Mouse (Mus musculus): ENCODE data around the gene Hoga1. TPM values are rescaled to one million over a fixed set of nuclear protein-coding genes. Genes with fewer than 3 reads are reported as not detected.

Hoga1 gene
- total RNA-seq (2021) = 1 to 10 TPM; 4.2 to 5.6 TPM
- long read RNA-seq, experiment 1, partial matches to known transcripts = 0 of 1 reads
- long read RNA-seq, experiment 1, other reads (novel, unspliced or antisense) = 1 of 1 reads
- long read RNA-seq, experiment 2, partial matches to known transcripts = 1 of 1 reads
- long read RNA-seq, experiment 2, other reads (novel, unspliced or antisense) = 0 of 1 reads

DNA sequence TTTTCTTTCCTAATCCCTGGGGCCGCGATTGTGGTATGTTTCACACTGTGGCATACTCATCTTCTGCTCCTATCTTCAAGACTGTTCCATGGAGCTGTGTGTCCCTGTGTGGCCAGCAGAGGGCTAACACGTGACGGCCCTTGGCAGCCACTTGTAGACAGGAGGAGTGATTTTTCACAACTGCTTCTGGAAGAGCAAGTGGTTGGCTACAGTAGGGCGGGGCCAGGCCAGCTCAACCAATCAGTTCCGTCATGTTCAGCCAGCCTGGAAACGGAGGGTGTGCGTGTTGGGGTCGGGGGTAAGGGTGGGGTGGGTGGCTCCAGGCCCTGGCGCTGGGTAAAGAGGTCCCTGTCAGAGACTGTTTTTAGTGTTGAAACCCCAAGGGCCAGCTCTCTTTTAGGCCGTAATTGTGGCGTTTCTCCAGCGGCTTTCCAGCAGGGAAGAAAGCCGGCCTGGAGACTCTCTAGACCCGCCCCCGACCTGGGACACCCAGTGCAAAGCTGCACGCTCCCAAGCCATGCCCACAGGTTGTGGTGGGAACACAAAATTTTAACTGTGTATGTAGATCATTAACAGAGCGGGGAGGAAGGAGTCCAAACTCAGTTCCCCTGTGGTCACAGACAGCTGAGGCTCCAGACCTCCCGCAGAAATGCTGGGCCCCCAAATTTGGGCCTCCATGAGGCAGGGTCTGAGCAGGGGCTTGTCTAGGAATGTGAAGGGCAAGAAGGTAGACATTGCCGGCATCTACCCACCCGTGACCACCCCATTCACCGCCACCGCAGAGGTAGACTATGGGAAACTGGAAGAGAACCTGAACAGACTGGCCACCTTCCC is at the start of gene Hoga1:
Gene Hoga1, plus strand, starts transcription at position 342 of the 834 bp plus-strand sequence.
- peak; percentile 59 to 83 for DNase-seq (ENCODE audit: low spot score in 2 of 2)
- intact Hi-C loops (cut with DNase I) = no loop called here

GRCm38 (mm10) chr19:41997090-41997489 is 48.3 kb upstream of the Hoga1 start:
- no peak for DNase-seq (ENCODE audit: low spot score in 2 of 2)
- intact Hi-C loops (cut with DNase I) = no loop called here

- intact Hi-C loops (cut with DNase I) = no loop called here
- DNase-seq (ENCODE audit: low spot score in 2 of 2) = no peak
Observed at GRCm38 (mm10) chr19:41998770-41999548, 46.5 kb upstream of the Hoga1 start.

DNA sequence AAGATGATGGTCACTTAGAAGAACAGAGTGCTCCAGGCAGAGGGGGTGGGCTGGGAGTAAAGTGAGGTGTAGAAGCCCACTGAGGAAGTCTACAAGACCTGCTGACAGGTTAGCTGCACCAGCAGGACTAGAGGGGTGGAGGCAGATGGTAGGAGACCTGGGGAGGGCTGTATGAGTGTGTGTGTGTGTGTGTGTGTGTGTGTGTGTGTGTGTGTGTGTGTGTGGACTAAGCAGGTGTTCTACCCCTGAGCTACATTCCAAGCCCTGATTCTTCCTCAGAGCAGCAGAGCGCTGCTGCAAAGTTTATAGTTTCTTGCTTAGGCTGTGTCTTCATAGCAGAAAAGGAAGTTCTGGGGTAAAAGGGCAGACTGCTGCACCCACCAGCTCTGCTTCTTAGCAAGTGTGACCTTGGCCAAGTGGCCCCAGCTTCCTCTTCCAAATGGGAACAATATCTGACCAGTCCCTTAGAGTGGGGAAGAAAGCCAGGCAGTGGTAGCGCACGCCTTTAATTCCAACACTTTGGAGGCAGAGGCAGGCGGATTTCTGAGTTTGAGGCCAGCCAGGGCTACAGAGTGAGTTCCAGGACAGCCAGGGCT is 45.6 kb upstream of the Hoga1 start:
- intact Hi-C loops (cut with DNase I) = no loop called here
- DNase-seq (ENCODE audit: low spot score in 2 of 2) = no peak

GRCm38 (mm10) chr19:42000446-42000958 is 44.9 kb upstream of the Hoga1 start:
- no peak for DNase-seq (ENCODE audit: low spot score in 2 of 2)
- intact Hi-C loops (cut with DNase I) = no loop called here

DNA sequence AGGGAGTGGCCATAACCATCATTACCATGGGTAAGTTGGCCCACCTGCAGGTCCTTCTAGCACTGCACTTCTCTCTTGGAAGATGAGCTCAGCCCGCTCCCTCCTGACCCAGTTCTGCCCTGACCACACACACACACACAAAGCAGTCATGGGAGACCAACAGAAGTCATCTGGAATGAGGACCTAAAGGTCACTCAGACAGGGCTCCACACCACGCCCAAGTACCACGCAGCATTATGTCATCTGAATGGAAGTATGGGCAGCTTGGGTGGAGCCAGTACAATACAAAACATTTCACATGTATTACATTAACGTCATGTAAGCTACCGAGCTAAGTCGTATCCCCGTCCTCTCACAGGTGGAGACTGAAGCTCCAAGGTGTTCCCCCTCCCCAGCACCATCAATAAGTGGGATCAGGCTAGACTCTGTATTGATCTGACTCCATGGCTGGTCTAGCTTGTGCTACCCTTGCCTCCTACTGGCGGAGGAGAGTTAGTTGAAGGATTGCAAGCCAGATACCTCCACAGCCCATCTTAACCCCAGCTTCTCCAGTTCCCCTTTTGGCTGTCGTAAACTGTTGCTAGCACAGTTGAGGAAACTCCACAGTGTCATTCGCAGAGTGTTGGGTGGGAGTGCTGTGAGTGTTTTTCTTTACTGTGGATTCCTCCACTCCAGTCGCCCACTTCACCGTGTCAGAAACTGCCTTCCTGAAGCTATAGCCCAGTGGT is 44.0 kb upstream of the Hoga1 start:
- no peak for DNase-seq (ENCODE audit: low spot score in 2 of 2)
- intact Hi-C loops (cut with DNase I) = no loop called here

DNA sequence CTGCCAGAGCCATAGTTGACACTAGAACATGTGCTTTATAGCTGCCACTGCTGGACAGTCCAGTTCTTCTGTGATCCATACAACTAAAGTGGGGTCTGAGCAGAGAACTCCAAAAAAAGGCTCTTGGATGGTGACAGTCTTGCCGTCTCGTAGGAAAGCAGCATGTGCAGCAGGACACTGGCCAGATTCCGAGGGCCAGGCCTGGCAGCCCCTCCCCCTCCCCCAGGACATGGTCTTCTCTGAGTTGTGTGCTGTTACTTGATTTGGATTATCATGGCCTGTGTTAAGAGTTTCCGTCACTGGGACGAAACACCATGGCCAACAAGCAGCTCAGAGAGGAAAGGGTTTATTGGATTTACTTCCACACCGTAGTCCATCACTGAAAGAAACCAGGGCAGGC is 41.2 kb upstream of the Hoga1 start:
- intact Hi-C loops (cut with DNase I) = no loop called here
- DNase-seq (ENCODE audit: low spot score in 2 of 2) = no peak

GRCm38 (mm10) chr19:42005616-42006015 is 39.8 kb upstream of the Hoga1 start:
- intact Hi-C loops (cut with DNase I) = no loop called here
- peak; percentile 30 to 52 for DNase-seq (ENCODE audit: low spot score in 2 of 2)

DNA sequence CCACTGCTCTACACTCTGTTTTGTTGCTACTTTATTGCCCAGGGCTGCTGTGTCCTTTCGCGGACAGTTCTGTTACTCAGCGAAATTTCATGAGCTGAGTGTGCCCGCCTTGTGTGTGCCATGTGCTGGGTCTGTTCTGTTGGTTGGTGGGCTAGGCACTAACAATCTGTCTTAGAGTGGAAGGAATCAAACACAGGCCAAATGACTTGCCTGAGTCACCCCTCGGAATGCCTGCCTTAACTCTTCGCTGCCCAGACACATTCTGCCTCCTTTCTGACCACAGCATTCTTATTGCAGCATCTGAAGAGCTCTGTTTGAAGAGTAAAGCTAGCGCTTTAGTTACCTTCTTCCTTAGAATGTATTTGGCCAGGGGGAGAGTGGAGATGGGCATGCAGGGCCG is 38.8 kb upstream of the Hoga1 start:
- DNase-seq (ENCODE audit: low spot score in 2 of 2) = no peak
- intact Hi-C loops (cut with DNase I) = no loop called here

- intact Hi-C loops (cut with DNase I) = no loop called here
- DNase-seq (ENCODE audit: low spot score in 2 of 2) = no peak
Observed at GRCm38 (mm10) chr19:42008586-42008985, 36.8 kb upstream of the Hoga1 start.

DNA sequence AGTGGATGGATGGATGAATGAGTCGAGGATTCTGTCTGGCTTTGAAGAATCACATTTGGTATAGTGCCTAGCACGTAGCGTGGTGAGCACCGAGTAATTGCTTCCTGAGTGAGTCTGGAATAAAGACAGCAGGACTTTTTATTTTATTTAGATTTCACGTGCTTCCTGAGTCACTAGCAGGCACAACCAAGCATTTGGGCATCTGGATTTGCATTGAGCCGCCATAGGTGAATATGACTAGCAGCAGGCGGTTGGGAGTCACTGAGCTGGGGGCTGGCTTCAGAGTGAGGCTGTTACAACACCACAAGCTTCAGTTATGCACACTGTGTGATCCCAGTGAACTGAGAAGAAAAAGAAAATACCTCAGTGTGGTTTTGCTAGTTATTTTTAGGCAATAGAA is 36.3 kb upstream of the Hoga1 start:
- intact Hi-C loops (cut with DNase I) = no loop called here
- no peak for DNase-seq (ENCODE audit: low spot score in 2 of 2)

DNA sequence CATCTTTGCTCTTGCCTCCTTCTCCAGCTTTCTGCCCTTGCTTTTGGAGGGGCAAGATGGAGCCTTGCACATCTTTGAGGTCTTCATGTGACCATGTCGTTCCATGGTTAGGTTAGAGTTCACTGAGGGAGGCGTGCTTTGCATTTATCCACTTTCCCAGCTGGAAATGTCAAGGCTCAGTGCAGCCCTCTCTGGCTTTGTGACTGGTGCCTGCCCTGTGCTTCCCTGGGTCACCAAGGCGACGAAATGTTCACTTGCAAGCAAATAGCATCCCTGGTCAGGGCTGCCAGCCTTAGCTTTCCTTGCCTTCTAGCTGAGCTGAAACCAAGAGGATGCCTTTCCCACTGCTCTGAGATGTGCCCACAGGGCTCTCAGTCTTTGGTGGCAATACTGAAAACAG is 35.0 kb upstream of the Hoga1 start:
- DNase-seq (ENCODE audit: low spot score in 2 of 2) = no peak
- intact Hi-C loops (cut with DNase I) = no loop called here

DNA sequence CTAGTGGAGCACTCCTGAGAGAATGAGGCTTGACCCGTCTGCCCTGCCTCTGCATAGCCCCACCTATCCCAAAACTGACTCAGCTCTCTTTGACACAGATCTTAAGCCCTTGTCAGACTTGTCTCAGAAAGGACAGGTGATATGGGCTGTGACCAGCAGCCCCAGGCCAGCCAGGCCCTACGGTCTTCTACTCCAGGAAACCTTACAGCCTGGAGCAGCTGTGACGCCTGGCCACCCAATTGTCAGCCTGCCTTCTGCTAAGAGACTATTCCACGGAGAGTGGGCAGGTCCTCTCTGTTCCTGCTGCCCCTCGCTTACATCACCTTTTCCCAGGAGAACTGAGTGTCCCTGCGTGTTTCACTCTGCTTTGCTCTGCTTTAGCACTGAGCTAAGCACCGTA is 34.3 kb upstream of the Hoga1 start:
- intact Hi-C loops (cut with DNase I) = no loop called here

GRCm38 (mm10) chr19:42014231-42014825 is 31.1 kb upstream of the Hoga1 start:
- no peak for DNase-seq (ENCODE audit: low spot score in 2 of 2)
- intact Hi-C loops (cut with DNase I) = no loop called here

More for the DNA sequence above, 34.3 kb upstream of the Hoga1 start:
- DNase-seq (ENCODE audit: low spot score in 2 of 2) = no peak

GRCm38 (mm10) chr19:42015001-42015400 is 30.4 kb upstream of the Hoga1 start:
- no peak for DNase-seq (ENCODE audit: low spot score in 2 of 2)
- intact Hi-C loops (cut with DNase I) = loop anchor here (5.0 kb wide), 1 partner anchor 33 kb away; the partner anchor contains the start of genes Mms19 and Ubtd1

DNA sequence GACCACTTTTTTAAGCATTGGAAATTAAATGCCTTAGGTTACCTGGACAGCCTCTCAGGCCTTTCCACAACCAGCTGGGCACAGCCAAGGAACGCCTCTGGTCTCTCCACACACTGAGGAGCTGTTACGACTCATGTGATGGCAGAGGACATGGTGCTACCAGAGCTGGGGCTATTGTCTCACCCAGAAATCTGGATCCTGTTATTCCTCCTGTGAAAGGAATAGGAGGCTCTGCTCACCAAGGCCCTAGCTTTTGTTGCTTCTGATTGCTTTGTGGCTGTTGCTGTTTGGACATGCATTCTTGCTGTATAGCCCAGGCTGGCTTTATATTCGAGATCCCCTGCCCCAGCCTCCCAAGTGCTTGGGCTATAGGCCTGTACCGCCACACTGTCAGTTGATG is 29.2 kb upstream of the Hoga1 start:
- DNase-seq (ENCODE audit: low spot score in 2 of 2) = no peak
- intact Hi-C loops (cut with DNase I) = loop anchor here (5.0 kb wide), 1 partner anchor 34 kb away; the partner anchor contains the start of genes Mms19 and Ubtd1

DNA sequence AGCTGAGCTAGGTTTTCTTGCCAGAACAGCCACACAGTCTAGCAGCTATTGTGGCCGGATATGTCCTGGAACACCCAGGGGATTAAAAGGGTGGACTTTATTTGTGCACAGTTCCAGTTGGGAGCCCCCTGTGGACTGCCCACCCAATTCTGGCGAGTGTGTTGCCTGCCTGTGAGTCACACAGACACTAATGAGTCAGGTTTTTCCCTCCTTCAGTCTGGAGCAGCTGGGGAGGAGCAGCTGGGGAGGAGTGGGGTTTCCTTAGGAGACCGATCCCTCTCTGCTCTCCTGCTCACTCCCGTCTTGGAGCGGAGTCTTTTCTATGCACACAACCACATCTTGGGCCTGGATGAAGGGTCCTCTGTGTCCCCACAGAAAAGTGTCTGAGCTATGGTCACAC is 28.6 kb upstream of the Hoga1 start:
- intact Hi-C loops (cut with DNase I) = loop anchor here (5.0 kb wide), 1 partner anchor 35 kb away; the partner anchor contains the start of genes Mms19 and Ubtd1
- DNase-seq (ENCODE audit: low spot score in 2 of 2) = peak; percentile 41 to 63

Data from left cerebral cortex, postnatal 14 days (tissue).